Mouse (Mus musculus) heart, embryonic 11.5 days (tissue): ENCODE data around the gene Chrna1. TPM values are rescaled to one million over a fixed set of nuclear protein-coding genes. Genes with fewer than 3 reads are reported as not detected.

Source experiments
- ATAC-seq: fragments of 200-750 bp; cut with Nextera tagmentation; replicated peaks from 2 replicates; pipeline ENCODE4 v1.8.0; 2017; ENCODE audit warnings: moderate library complexity; ENCODE audit not compliant: insufficient number of reproducible peaks, low FRiP score, low TSS enrichment
- H3K27ac ChIP-seq: fragments of 300-500 bp; sonication (generic); 2 replicates; pipeline ENCODE4 v1.5.1; 2014; ENCODE audit warnings: mild to moderate bottlenecking, low read depth, low read length
- H3K27me3 ChIP-seq: fragments of 300-500 bp; sonication (generic); 2 replicates; pipeline ENCODE4 v1.6.1; 2014; ENCODE audit warnings: mild to moderate bottlenecking, low read length, mixed read lengths; ENCODE audit not compliant: control insufficient read depth, insufficient read depth
- H3K36me3 ChIP-seq: fragments of 300-500 bp; sonication (generic); 2 replicates; pipeline ENCODE4 v1.6.1; 2014; ENCODE audit warnings: mild to moderate bottlenecking, low read length, moderate library complexity, mixed read lengths; ENCODE audit not compliant: control insufficient read depth, insufficient read depth
- H3K4me1 ChIP-seq: fragments of 300-500 bp; sonication (generic); 2 replicates; pipeline ENCODE4 v1.6.1; 2014; ENCODE audit warnings: low read length; ENCODE audit not compliant: control insufficient read depth, insufficient read depth
- H3K4me2 ChIP-seq: fragments of 300-500 bp; sonication (generic); 2 replicates; pipeline ENCODE4 v1.6.1; 2014; ENCODE audit warnings: mild to moderate bottlenecking, moderate library complexity
- H3K4me3 ChIP-seq: fragments of 300-500 bp; sonication (generic); 2 replicates; pipeline ENCODE4 v1.5.1; 2014; ENCODE audit warnings: low read depth, low read length
- H3K9ac ChIP-seq: fragments of 300-500 bp; sonication (generic); 2 replicates; pipeline ENCODE4 v1.6.1; 2014; ENCODE audit warnings: mild to moderate bottlenecking, low read depth, low read length, moderate library complexity
- H3K9me3 ChIP-seq: fragments of 300-500 bp; sonication (generic); replicated peaks from 2 replicates; pipeline ENCODE4 v1.6.1; 2016; ENCODE audit warnings: low read length; ENCODE audit not compliant: control insufficient read depth
- WGBS: fragments of 180-500 bp; shearing (Covaris S2); extraction: QIAGEN DNeasy Blood & Tissue Kit; methylation state at CpG from one replicate; pipeline ENCODE4 v1.1.7; 2014; ENCODE audit not compliant: insufficient replicate concordance; 5-methylcytosine and 5-hydroxymethylcytosine counted together
- polyA plus RNA-seq: library from polyadenylated mRNA; unstranded; fragments of >200 nt; fragmentation: Nextera tagmentation; extraction: Ambion mirVana; gene quantifications from 2 replicates; pipeline ENCODE4 v1.2.1, GENCODE M21; 2014

The Chrna1 gene
- polyA plus RNA-seq, 1 experiment from 2014 or later: 0.33 TPM

DNA sequence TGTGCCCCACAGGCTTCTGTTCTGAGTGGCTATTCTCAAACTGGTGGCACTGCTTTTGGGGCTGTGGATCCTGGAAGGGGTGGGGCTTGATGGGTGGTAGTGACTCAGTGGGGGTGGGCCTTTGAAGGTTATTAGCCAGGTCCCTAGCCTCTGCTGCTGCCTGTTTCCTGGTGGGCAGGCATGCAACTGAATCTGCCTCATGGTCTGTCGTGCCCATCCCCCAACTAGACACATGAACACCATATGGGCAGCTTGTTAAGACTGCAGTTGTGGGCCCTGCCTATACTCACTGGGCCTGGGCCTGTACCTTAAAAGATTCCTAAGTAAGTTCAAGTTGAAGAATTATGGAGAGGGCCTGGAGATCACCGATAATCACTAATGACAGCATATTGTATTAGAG lies 34.6 kb downstream of the Chrna1 start:
- no peaks in the 10 kb centered on the region for H3K4me1 ChIP-seq
- H3K27me3 ChIP-seq: peaks cover 7% of the 10 kb centered on the region
- no peak overlapping the region for H3K4me2 ChIP-seq
- H3K4me3 ChIP-seq: no peak overlapping the region
- H3K27ac ChIP-seq: no peak overlapping the region
- no peaks in the 10 kb centered on the region for H3K36me3 ChIP-seq
- H3K9ac ChIP-seq: no peak overlapping the region
- no peaks in the 10 kb centered on the region for H3K9me3 ChIP-seq
- WGBS: 69% methylated on average over 2 of the region's 2 CpGs
- ATAC-seq: no peak

- no peak overlapping the region for H3K4me3 ChIP-seq
- H3K36me3 ChIP-seq: no peaks in the 10 kb centered on the region
- 34% methylated on average over 16 of the region's 16 CpGs for WGBS
- no peaks in the 10 kb centered on the region for H3K9me3 ChIP-seq
- no peak overlapping the region for H3K27ac ChIP-seq
- no peak overlapping the region for H3K9ac ChIP-seq
- no peaks in the 10 kb centered on the region for H3K4me1 ChIP-seq
- peak overlapping the region; percentile 25 for H3K4me2 ChIP-seq
- peaks cover 7% of the 10 kb centered on the region for H3K27me3 ChIP-seq
- ATAC-seq: no peak
Observed at GRCm38 (mm10) chr2:73540450-73541162, 39.5 kb downstream of the Chrna1 start.

DNA sequence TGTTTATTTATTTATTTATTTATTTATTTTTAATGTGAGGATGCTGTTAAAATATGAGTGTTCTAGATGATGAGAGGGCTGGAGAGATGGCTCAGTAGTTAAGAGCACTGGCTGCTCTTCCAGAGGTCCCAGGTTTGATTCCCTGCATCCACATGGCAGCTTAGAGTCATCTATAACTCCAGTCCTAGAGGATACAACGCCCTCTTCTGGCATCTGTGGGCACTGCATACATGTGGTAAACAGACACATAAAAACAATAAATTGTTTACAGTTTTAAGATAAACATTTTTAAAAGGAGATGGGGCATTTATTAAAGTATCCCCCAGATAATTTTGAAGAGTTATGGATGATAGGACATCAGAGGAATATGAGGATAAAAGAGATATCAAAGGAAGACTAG lies 40.4 kb downstream of the Chrna1 start:
- Histone ChIP-seq H3K4me1 (no peaks in the 10 kb centered on the region), H3K9me3 (no peaks in the 10 kb centered on the region), H3K4me3 (no peak overlapping the region), H3K36me3 (no peaks in the 10 kb centered on the region), H3K4me2 (no peak overlapping the region), H3K9ac (no peak overlapping the region), H3K27ac (no peak overlapping the region), H3K27me3 (peaks cover 7% of the 10 kb centered on the region)
- ATAC-seq: no peak
- 34% methylated on average over 1 of the region's 1 CpGs for WGBS

GRCm38 (mm10) chr2:73539141-73539540 lies 41.0 kb downstream of the Chrna1 start:
- H3K9ac ChIP-seq: no peak overlapping the region
- H3K9me3 ChIP-seq: no peaks in the 10 kb centered on the region
- peaks cover 7% of the 10 kb centered on the region for H3K27me3 ChIP-seq
- ATAC-seq: no peak
- H3K4me2 ChIP-seq: no peak overlapping the region
- H3K4me3 ChIP-seq: no peak overlapping the region
- 81% methylated on average over 3 of the region's 3 CpGs for WGBS
- H3K27ac ChIP-seq: no peak overlapping the region
- no peaks in the 10 kb centered on the region for H3K4me1 ChIP-seq
- H3K36me3 ChIP-seq: no peaks in the 10 kb centered on the region

- Histone ChIP-seq H3K36me3 (no peaks in the 10 kb centered on the region), H3K27me3 (0 out of 2 replicates have a peak, but pooled peaks cover 2% of the 10 kb centered on the region), H3K9me3 (no peaks in the 10 kb centered on the region), H3K4me3 (no peak overlapping the region), H3K9ac (no peak overlapping the region), H3K4me2 (no peak overlapping the region), H3K27ac (no peak overlapping the region), H3K4me1 (no peaks in the 10 kb centered on the region)
- ATAC-seq: no peak
- 58% methylated on average over 13 of the region's 13 CpGs for WGBS
Observed at GRCm38 (mm10) chr2:73538590-73538989, 41.5 kb downstream of the Chrna1 start.

DNA sequence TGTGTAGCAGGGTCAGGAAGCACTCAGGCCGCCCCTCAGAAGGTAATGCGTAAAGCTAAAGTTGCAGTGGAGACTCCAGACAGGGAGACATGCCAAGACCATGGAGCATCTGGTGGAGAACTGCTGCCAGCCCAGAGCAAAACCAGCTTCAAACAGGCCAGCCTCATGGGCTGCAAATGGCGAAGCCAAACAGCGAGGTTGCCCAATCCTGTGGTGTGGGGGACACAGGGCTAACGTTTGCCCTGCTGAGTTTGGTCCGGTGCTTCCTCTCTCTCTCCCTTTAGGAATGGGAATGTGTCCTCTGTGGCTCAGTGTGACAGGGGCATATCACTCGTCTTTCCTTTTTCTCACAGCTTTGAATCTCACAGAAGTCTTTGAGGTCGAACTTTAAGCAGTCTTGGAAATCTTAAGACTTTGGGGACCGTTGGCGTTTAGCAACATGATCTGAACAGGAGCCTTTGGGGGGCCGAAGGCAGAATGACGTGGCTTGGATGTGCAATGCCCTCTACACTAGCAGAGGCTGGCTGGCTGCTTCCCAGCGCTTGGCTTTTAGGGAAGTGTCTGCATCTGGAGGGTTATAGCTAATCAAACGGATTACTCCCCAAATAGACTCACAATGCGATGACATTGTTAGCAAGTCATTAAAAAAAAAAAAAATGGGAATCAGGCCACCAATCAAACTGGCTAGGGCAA lies 43.9 kb downstream of the Chrna1 start:
- WGBS: 73% methylated on average over 15 of the region's 15 CpGs
- Histone ChIP-seq H3K27ac (no peak overlapping the region), H3K4me3 (no peak overlapping the region), H3K4me1 (no peaks in the 10 kb centered on the region), H3K9me3 (no peaks in the 10 kb centered on the region), H3K27me3 (no peaks in the 10 kb centered on the region), H3K4me2 (no peak overlapping the region), H3K9ac (no peak overlapping the region), H3K36me3 (no peaks in the 10 kb centered on the region)
- ATAC-seq: no peak

GRCm38 (mm10) chr2:73534720-73535119 lies 45.4 kb downstream of the Chrna1 start:
- 73% methylated on average over 10 of the region's 10 CpGs for WGBS
- Histone ChIP-seq H3K4me3 (no peak overlapping the region), H3K9me3 (no peaks in the 10 kb centered on the region), H3K27me3 (no peaks in the 10 kb centered on the region), H3K9ac (no peak overlapping the region), H3K4me1 (no peaks in the 10 kb centered on the region), H3K36me3 (no peaks in the 10 kb centered on the region), H3K27ac (no peak overlapping the region), H3K4me2 (no peak overlapping the region)
- no peak for ATAC-seq

GRCm38 (mm10) chr2:73530487-73530886 lies 49.7 kb downstream of the Chrna1 start:
- no peaks in the 10 kb centered on the region for H3K9me3 ChIP-seq
- peaks cover 6% of the 10 kb centered on the region; the same call in 1 of the 2 replicates for H3K4me1 ChIP-seq
- no peak overlapping the region for H3K9ac ChIP-seq
- WGBS: 60% methylated on average over 5 of the region's 5 CpGs
- H3K27ac ChIP-seq: no peak overlapping the region
- H3K27me3 ChIP-seq: no peaks in the 10 kb centered on the region
- ATAC-seq: no peak
- no peak overlapping the region for H3K4me2 ChIP-seq
- H3K4me3 ChIP-seq: no peak overlapping the region
- no peaks in the 10 kb centered on the region for H3K36me3 ChIP-seq
